Mouse (Mus musculus): ENCODE results near the gene Abcf1. TPM values are rescaled to one million over a fixed set of nuclear protein-coding genes. Genes with fewer than 3 reads are reported as not detected.

The Abcf1 gene
- total RNA-seq (2012; rRNA removed) = 137 and 142 TPM in 2 replicates
- polyA plus RNA-seq (2012; ENCODE audit: insufficient read depth in 1 of 2, insufficient read length in 2 of 2, low read depth in 1 of 2, low replicate concordance in 2 of 2, missing spikeins in 1 of 2) = 100 to 1,000 TPM in 1 of 2 experiments, not detected in 1; 312 TPM

GRCm38 (mm10) chr17:35969418-35970389, at the start of gene Abcf1:
TSS of gene Abcf1 (minus strand) at chr17:35969761.
- DNase-seq (ENCODE audit: low read depth, low spot score) = peak; percentile 98
- TF ChIP-seq MAFK (IDR thresholded peaks at IDR 0.05; ENCODE audit: borderline replicate concordance, low read depth, low read length) = no peak
- TF ChIP-seq ZMIZ1 (IDR thresholded peaks at IDR 0.05; ENCODE audit: low read depth, low read length) = peak; percentile 88
- peak; percentile 91 for TF ChIP-seq MAX (IDR thresholded peaks at IDR 0.05; ENCODE audit: low read length)
- TF ChIP-seq ELF1 (IDR thresholded peaks at IDR 0.05; ENCODE audit: low read depth, low read length) = peak; percentile 84
- TF ChIP-seq TAL1 (IDR thresholded peaks at IDR 0.05; ENCODE audit: low read length) = no peak
- TF ChIP-seq NELFE (IDR thresholded peaks at IDR 0.05; ENCODE audit: low read depth, low read length) = peak; percentile 96
- no peak for TF ChIP-seq JUND (IDR thresholded peaks at IDR 0.05; ENCODE audit: low read depth, low read length)
- no peak for TF ChIP-seq GABPA (IDR thresholded peaks at IDR 0.05; ENCODE audit: low read depth, low read length)
- TF ChIP-seq POLR2AphosphoS2 (IDR thresholded peaks at IDR 0.05; ENCODE audit: low read length) = peak; percentile 85; the same call in 1 of the 2 replicates
- peak; percentile 96 for TF ChIP-seq SIN3A (IDR thresholded peaks at IDR 0.05; ENCODE audit: low read length)
- TF ChIP-seq MYC (IDR thresholded peaks at IDR 0.05; ENCODE audit: low read depth, low read length) = peak; percentile 72
- 0 out of 2 replicates have a peak, but pooled peaks have one; percentile 39 for TF ChIP-seq TBP (IDR thresholded peaks at IDR 0.05; ENCODE audit: low read depth, low read length)
- TF ChIP-seq E2F4 (IDR thresholded peaks at IDR 0.05; ENCODE audit: borderline replicate concordance, low read depth, low read length) = no peak
- TF ChIP-seq POLR2AphosphoS5 (IDR thresholded peaks at IDR 0.05; ENCODE audit: borderline replicate concordance, low read depth, low read length) = no peak
- peak; percentile 93 for TF ChIP-seq MXI1 (IDR thresholded peaks at IDR 0.05; ENCODE audit: low read depth, low read length)
- TF ChIP-seq ZNF384 (IDR thresholded peaks at IDR 0.05; ENCODE audit: low read depth, low read length) = no peak
- TF ChIP-seq ETS1 (IDR thresholded peaks at IDR 0.05; ENCODE audit: low read depth, low read length) = peak; percentile 87
- TF ChIP-seq UBTF (IDR thresholded peaks at IDR 0.05; ENCODE audit: borderline replicate concordance, insufficient read depth, low read depth, low read length) = 0 out of 2 replicates have a peak, but pooled peaks have one; percentile 49
- peak; percentile 72 for TF ChIP-seq NRF1 (IDR thresholded peaks at IDR 0.05; ENCODE audit: insufficient read depth, low read depth, low read length, poor library complexity, severe bottlenecking)
- TF ChIP-seq GATA1 (IDR thresholded peaks at IDR 0.05; ENCODE audit: low read depth, low read length) = no peak
- no peak for TF ChIP-seq MAZ (IDR thresholded peaks at IDR 0.05; ENCODE audit: low read depth, low read length)
- peak; percentile 93 for TF ChIP-seq USF1 (IDR thresholded peaks at IDR 0.05; ENCODE audit: low read depth, low read length)
- TF ChIP-seq MEF2A (IDR thresholded peaks at IDR 0.05; ENCODE audit: extremely low read depth, insufficient replicate concordance, low read depth, low read length, poor library complexity, severe bottlenecking) = no peak
- TF ChIP-seq HCFC1 (IDR thresholded peaks at IDR 0.05; ENCODE audit: low read depth, low read length) = peak; percentile 82
- no peak for TF ChIP-seq RCOR1 (IDR thresholded peaks at IDR 0.05; ENCODE audit: low read depth, low read length)
- peak; percentile 95 to 96 for TF ChIP-seq POLR2A (IDR thresholded peaks at IDR 0.05; ENCODE audit: control insufficient read depth in 1 of 2, insufficient read depth in 1 of 2, low read depth in 1 of 2, low read length in 2 of 2, poor library complexity in 1 of 2)
- TF ChIP-seq EP300 (IDR thresholded peaks at IDR 0.05; ENCODE audit: low read depth in 1 of 2, low read length in 2 of 2) = 0 out of 4 replicates have a peak, but pooled peaks of 1 of the 2 experiments have one; percentile 9
- peak in 1 of 2 experiments; percentile 57; a peak in 2 of 4 replicates for TF ChIP-seq USF2 (IDR thresholded peaks at IDR 0.05; ENCODE audit: borderline replicate concordance in 1 of 2, insufficient read depth in 1 of 2, low read depth in 1 of 2, low read length in 2 of 2)
- peaks cover 15 to 33% of the 10 kb centered on the region in 2 experiments for H3K36me3 ChIP-seq (ENCODE audit: control insufficient read depth in 1 of 2, insufficient read depth in 2 of 2, low read length in 2 of 2)

More at GRCm38 (mm10) chr17:35969418-35970389, at the start of gene Abcf1:
- peak within 1 kb of the TSS; percentile 92 for H3K9ac ChIP-seq (ENCODE audit: control insufficient read depth, low read depth, low read length, poor library complexity, severe bottlenecking)
- peak within 1 kb of the TSS; percentile 55 for H3K27ac ChIP-seq (ENCODE audit: control insufficient read depth, low read depth, low read length)
- no peaks in the 10 kb centered on the region for H3K27me3 ChIP-seq (ENCODE audit: control insufficient read depth in 1 of 2, insufficient read depth in 2 of 2, low read length in 2 of 2)
- H3K4me1 ChIP-seq (ENCODE audit: control insufficient read depth in 1 of 2, insufficient read depth in 2 of 2, low read length in 2 of 2) = peaks cover 0 to 26% of the 10 kb centered on the region in 2 experiments; a peak in 3 of 4 replicates
- H3K79me2 ChIP-seq (ENCODE audit: control insufficient read depth, insufficient read depth, low read length, poor library complexity) = peaks cover 39% of the 10 kb centered on the region
- peak within 1 kb of the TSS; percentile 75 to 89 for H3K4me3 ChIP-seq (ENCODE audit: control insufficient read depth in 1 of 2, insufficient read depth in 1 of 2, low read depth in 2 of 2, low read length in 2 of 2)
- no peaks in the 10 kb centered on the region for H3K9me3 ChIP-seq (replicated peaks; ENCODE audit: insufficient read depth, low read length)

Data from MEL (cell line).